Mouse (Mus musculus) bone marrow macrophage, adult 2 months (primary cell): Measurements from ENCODE around the gene Lamp3.

Experiments used
- CTCF ChIP-seq: IDR thresholded peaks from 2 replicates; pipeline ENCODE4 v1.5.1; 2012; ENCODE audit warnings: low read depth, mild to moderate bottlenecking, low read length, moderate library complexity
- POLR2A ChIP-seq: IDR thresholded peaks from 2 replicates; pipeline ENCODE4 v1.6.1; 2012; ENCODE audit warnings: mild to moderate bottlenecking, low read depth, low read length, borderline replicate concordance

GRCm38 (mm10) chr16:19629816-19630215 is 76.4 kb downstream of the Lamp3 start, which contains the start of gene Olfr171:
- no peak for TF ChIP-seq CTCF
- TF ChIP-seq POLR2A = no peak
